Mouse (Mus musculus) embryo, embryonic 11.5 days (tissue): Measurements from ENCODE around the gene Uqcc2.
A peak's percentile ranks its signal among the peaks of the same experiment; 100 is the strongest.

Experiments used
- DNase-seq: peaks from one replicate; pipeline ENCODE4 v3.0.0-alpha.2; 2012; ENCODE audit warnings: low read depth, low spot score

Uqcc2 gene

GRCm38 (mm10) chr17:27123813-27124375, 9.8 kb downstream of the Uqcc2 start:
- DNase-seq = no peak

GRCm38 (mm10) chr17:27123103-27123502, 10.6 kb downstream of the Uqcc2 start:
- DNase-seq = no peak

- DNase-seq = no peak
Measured at GRCm38 (mm10) chr17:27122701-27123100, 11.0 kb downstream of the Uqcc2 start.

- DNase-seq = no peak
Measured at GRCm38 (mm10) chr17:27121781-27122180, 11.9 kb downstream of the Uqcc2 start.

GRCm38 (mm10) chr17:27121266-27121665, 12.4 kb downstream of the Uqcc2 start:
- DNase-seq = no peak

GRCm38 (mm10) chr17:27120561-27121024, 13.1 kb downstream of the Uqcc2 start:
- peak; percentile 46 for DNase-seq

- DNase-seq = no peak
Measured at GRCm38 (mm10) chr17:27119954-27120353, 13.8 kb downstream of the Uqcc2 start.

- no peak for DNase-seq
Measured at GRCm38 (mm10) chr17:27119540-27119895, 14.2 kb downstream of the Uqcc2 start.

- DNase-seq = no peak
Measured at GRCm38 (mm10) chr17:27118676-27119539, 14.8 kb downstream of the Uqcc2 start.

GRCm38 (mm10) chr17:27110072-27110471, 23.6 kb downstream of the Uqcc2 start:
- DNase-seq = no peak

- no peak for DNase-seq
Measured at GRCm38 (mm10) chr17:27107936-27108335, 25.8 kb downstream of the Uqcc2 start.

- no peak for DNase-seq
Measured at GRCm38 (mm10) chr17:27106745-27107144, 27.0 kb downstream of the Uqcc2 start.

- no peak for DNase-seq
Measured at GRCm38 (mm10) chr17:27105698-27106470, 27.8 kb downstream of the Uqcc2 start.

- DNase-seq = no peak
Measured at GRCm38 (mm10) chr17:27101675-27102074, 32.0 kb downstream of the Uqcc2 start.

GRCm38 (mm10) chr17:27095690-27096089, 38.0 kb downstream of the Uqcc2 start:
- no peak for DNase-seq

- no peak for DNase-seq
Measured at GRCm38 (mm10) chr17:27090068-27090467, 43.6 kb downstream of the Uqcc2 start.

- no peak for DNase-seq
Measured at GRCm38 (mm10) chr17:27087426-27087825, 46.3 kb downstream of the Uqcc2 start.

GRCm38 (mm10) chr17:27085676-27086075, 48.0 kb downstream of the Uqcc2 start:
- DNase-seq = peak; percentile 41

GRCm38 (mm10) chr17:27083601-27084000, 50.1 kb downstream of the Uqcc2 start:
- no peak for DNase-seq

GRCm38 (mm10) chr17:27082796-27083195, 50.9 kb downstream of the Uqcc2 start:
- DNase-seq = no peak

GRCm38 (mm10) chr17:27081868-27082267, 51.8 kb downstream of the Uqcc2 start:
- no peak for DNase-seq

GRCm38 (mm10) chr17:27078499-27078898, 55.2 kb downstream of the Uqcc2 start:
- DNase-seq = no peak
